Mouse (Mus musculus) frontal cortex, postnatal 14 days (tissue): ENCODE results near the gene Otud3.
"Not testable (repeated sequence)": the region's sequence is repeated elsewhere in the genome, so short reads cannot be mapped to it uniquely, and the experiment has no call there.

ENCODE experiments used
- DNase-seq, 2 experiments: peaks; one replicate each; pipeline ENCODE4 v3.0.0; 2022; ENCODE audit warnings: low spot score in 2 of 2

Otud3 gene

GRCm38 (mm10) chr4:138892655-138893054, 21.1 kb downstream of the Otud3 start:
- no peak for DNase-seq

GRCm38 (mm10) chr4:138889635-138890034, 24.1 kb downstream of the Otud3 start:
- no peak for DNase-seq

GRCm38 (mm10) chr4:138889165-138889564, 24.6 kb downstream of the Otud3 start:
- DNase-seq: no peak

GRCm38 (mm10) chr4:138884261-138884660, 29.5 kb downstream of the Otud3 start:
- DNase-seq: peak; percentile 73 to 88

- DNase-seq: no peak
These were observed 31.6 kb downstream of the Otud3 start for GRCm38 (mm10) chr4:138882179-138882578.

- DNase-seq: no peak
These were observed 32.7 kb downstream of the Otud3 start for GRCm38 (mm10) chr4:138880811-138881584.

GRCm38 (mm10) chr4:138879808-138880207, 33.9 kb downstream of the Otud3 start:
- DNase-seq: no peak

GRCm38 (mm10) chr4:138878783-138879182, 35.0 kb downstream of the Otud3 start:
- DNase-seq: no peak

- no peak for DNase-seq
These were observed 36.0 kb downstream of the Otud3 start, which contains the start of gene Pla2g2e for GRCm38 (mm10) chr4:138877731-138878130. TSS of gene Pla2g2e (plus strand) at chr4:138877942.

- DNase-seq: no peak
These were observed 37.8 kb downstream of the Otud3 start for GRCm38 (mm10) chr4:138875986-138876385.

GRCm38 (mm10) chr4:138875275-138875674, 38.5 kb downstream of the Otud3 start:
- not testable (repeated sequence) for DNase-seq

GRCm38 (mm10) chr4:138873864-138874263, 39.9 kb downstream of the Otud3 start, which contains the start of gene Gm13030:
TSS of gene Gm13030 (minus strand) at chr4:138873964.
- DNase-seq: no peak

GRCm38 (mm10) chr4:138868666-138869065, 45.1 kb downstream of the Otud3 start:
- DNase-seq: no peak

- peak in 1 of 2 experiments; percentile 81 for DNase-seq
These were observed 47.3 kb downstream of the Otud3 start for GRCm38 (mm10) chr4:138866413-138866812.

GRCm38 (mm10) chr4:138865991-138866390, 47.8 kb downstream of the Otud3 start:
- no peak for DNase-seq

- DNase-seq: no peak
These were observed 48.7 kb downstream of the Otud3 start for GRCm38 (mm10) chr4:138865092-138865491.

- no peak for DNase-seq
These were observed 50.3 kb downstream of the Otud3 start, which contains the start of gene Pla2g5 for GRCm38 (mm10) chr4:138863344-138863998. TSS of gene Pla2g5 (minus strand) at chr4:138863482.

GRCm38 (mm10) chr4:138859728-138860127, 54.0 kb downstream of the Otud3 start:
- DNase-seq: peak; percentile 64 to 69

- no peak for DNase-seq
These were observed 54.5 kb downstream of the Otud3 start for GRCm38 (mm10) chr4:138859245-138859644.

- DNase-seq: peak in 1 of 2 experiments; percentile 60
These were observed 55.3 kb downstream of the Otud3 start for GRCm38 (mm10) chr4:138858446-138858845.

- no peak for DNase-seq
These were observed 56.2 kb downstream of the Otud3 start for GRCm38 (mm10) chr4:138857576-138857975.

GRCm38 (mm10) chr4:138856491-138856890, 57.3 kb downstream of the Otud3 start:
- DNase-seq: peak; percentile 56 to 62

GRCm38 (mm10) chr4:138855092-138855632, 58.6 kb downstream of the Otud3 start:
- no peak for DNase-seq
